Mouse (Mus musculus): Measurements from ENCODE around the gene Gm5129.

- no peak for TF ChIP-seq CTCF (IDR thresholded peaks at IDR 0.05; ENCODE audit: extremely low read depth, insufficient read depth, insufficient read length, insufficient replicate concordance)
- TF ChIP-seq POLR2A (IDR thresholded peaks at IDR 0.05; ENCODE audit: low read depth, low read length) = no peak
Observed at GRCm38 (mm10) chr5:29752894-29753293, 17.2 kb upstream of the Gm5129 start.

Measured in spleen, adult 2 months (tissue).